Comparison of ENCODE assay signal across 29 mouse cellular contexts in the genomic region with DNA sequence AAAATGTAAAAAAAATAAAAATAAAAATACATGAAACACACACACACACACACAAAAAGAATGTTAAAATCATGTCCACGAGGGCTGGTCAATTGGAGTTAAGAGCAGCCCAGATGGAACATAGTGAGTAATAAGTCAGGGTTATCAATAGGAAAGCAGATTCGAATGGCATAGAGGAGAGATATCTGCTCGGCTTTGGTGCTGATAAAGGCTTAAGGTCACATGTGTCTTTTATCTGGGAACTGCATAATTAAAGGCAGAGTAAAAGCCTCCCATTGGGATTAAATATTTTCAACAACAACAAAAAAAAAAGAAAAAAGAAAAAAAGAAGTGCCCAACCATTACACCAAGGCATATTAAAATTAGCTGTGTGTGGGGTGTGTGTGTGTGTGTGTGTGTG. TPM values are rescaled to one million over a fixed set of nuclear protein-coding genes. Genes with fewer than 3 reads are reported as not detected.
DNase-seq lines count a peak whose midpoint lies in the region; ATAC-seq lines count a peak whose summit lies in the region.
"Had no signal": no experiment of that assay in that cellular context is flagged by ENCODE, and none has a peak within 500 bp of the region (broad histone marks: within the 10 kb centered on the region; RNA-seq: fewer than 3 reads in every experiment).

No protein-coding gene starts in this region.

- no peaks in the 10 kb centered on the region for H3K27me3 ChIP-seq in intestine, embryonic 16.5 days (replicated peaks; ENCODE audit: control insufficient read depth, insufficient read depth, low read length)
- no peaks in the 10 kb centered on the region for H3K27me3 ChIP-seq in intestine, embryonic 15.5 days (replicated peaks)
- H3K27me3 ChIP-seq in liver, embryonic 13.5 days, result no peaks in the 10 kb centered on the region
- H3K27me3 ChIP-seq: embryonic facial prominence, embryonic 12.5 days; hindbrain, embryonic 12.5 days; limb, embryonic 13.5 days; midbrain, embryonic 15.5 days; neural tube, embryonic 12.5 days had no signal

- H3K4me1 ChIP-seq in intestine, embryonic 16.5 days (ENCODE audit: control insufficient read depth, insufficient read depth, low read length), result peaks cover 9% of the 10 kb centered on the region; the same call in 1 of the 2 replicates
- H3K4me1 ChIP-seq in intestine, embryonic 15.5 days (replicated peaks), result peaks cover 3% of the 10 kb centered on the region; the same call in 1 of the 2 replicates
- H3K4me1 ChIP-seq in liver, embryonic 13.5 days (replicated peaks), result peaks cover 43% of the 10 kb centered on the region
- H3K4me1 ChIP-seq: midbrain, embryonic 15.5 days had no signal

- 54% methylated on average over 3 of the region's 3 CpGs for WGBS in intestine, embryonic 16.5 days
- WGBS in intestine, embryonic 15.5 days, result 52% methylated on average over 3 of the region's 3 CpGs
- 13% methylated on average over 3 of the region's 3 CpGs for WGBS in liver, embryonic 13.5 days (ENCODE audit: insufficient replicate concordance)

- H3K4me2 ChIP-seq in intestine, embryonic 16.5 days (ENCODE audit: low read depth, low read length), result no peak overlapping the region
- no peak overlapping the region for H3K4me2 ChIP-seq in intestine, embryonic 15.5 days (replicated peaks)
- peak overlapping the region; percentile 37; the same call in 1 of the 2 replicates for H3K4me2 ChIP-seq in liver, embryonic 13.5 days
- H3K4me2 ChIP-seq: embryonic facial prominence, embryonic 12.5 days; forebrain, embryonic 12.5 days; heart, embryonic 11.5 days; hindbrain, embryonic 12.5 days; limb, embryonic 13.5 days; midbrain, embryonic 15.5 days; neural tube, embryonic 12.5 days had no signal

- H3K9ac ChIP-seq in intestine, embryonic 16.5 days (ENCODE audit: low read depth, low read length), result no peak overlapping the region
- no peak overlapping the region for H3K9ac ChIP-seq in intestine, embryonic 15.5 days
- H3K9ac ChIP-seq in liver, embryonic 13.5 days, result peak overlapping the region; percentile 8; the same call in 1 of the 2 replicates
- H3K9ac ChIP-seq: embryonic facial prominence, embryonic 12.5 days; forebrain, embryonic 12.5 days; hindbrain, embryonic 12.5 days; limb, embryonic 13.5 days; midbrain, embryonic 15.5 days; neural tube, embryonic 12.5 days had no signal

- H3K4me3 ChIP-seq in intestine, embryonic 16.5 days (ENCODE audit: low read length), result no peak overlapping the region
- no peak overlapping the region for H3K4me3 ChIP-seq in intestine, embryonic 15.5 days (replicated peaks)
- H3K4me3 ChIP-seq in liver, embryonic 13.5 days (replicated peaks), result no peak overlapping the region
- H3K4me3 ChIP-seq: embryonic facial prominence, embryonic 12.5 days; forebrain, embryonic 12.5 days; hindbrain, embryonic 12.5 days; left cerebral cortex, adult 2 months; limb, embryonic 13.5 days; midbrain, embryonic 10.5 days; midbrain, embryonic 15.5 days; neural tube, embryonic 12.5 days had no signal

- peak; percentile 50 for DNase-seq in c-Kit-positive CD71-positive TER-119-negative erythroid progenitor cells, embryonic 14.5 days (ENCODE audit: low read depth)
- peak; percentile 37 for DNase-seq in liver, embryonic 13.5 days
- DNase-seq in neural tube, embryonic 10.5 days (ENCODE audit: extremely low spot score, low spot score), result no peak
- DNase-seq in thymus, postnatal 0 days (ENCODE audit: low spot score), result no peak
- DNase-seq: adrenal gland, postnatal 25 days; cerebellum, adult 11 months; cerebellum, adult 9-11 months; embryo, embryonic 11 days; gastrocnemius, postnatal 10 days; heart, postnatal 36 days; kidney, adult 11 months; kidney, postnatal 25 days; lung, adult 2 months; lung, postnatal 10 days; thymus, postnatal 25 days had no signal

- 0 out of 2 replicates have a peak, but pooled peaks have one; percentile 35 for ATAC-seq in intestine, embryonic 16.5 days
- ATAC-seq in intestine, embryonic 15.5 days, result no peak
- peak; percentile 82 for ATAC-seq in liver, embryonic 13.5 days (ENCODE audit: low read depth)
- peak; percentile 86 for ATAC-seq in megakaryocyte progenitor cell, adult 5-6 weeks (replicated peaks; ENCODE audit: poor library complexity)
- ATAC-seq in granulocyte monocyte progenitor cell, adult 5-6 weeks (replicated peaks; ENCODE audit: poor library complexity, severe bottlenecking), result no peak
- ATAC-seq: midbrain, embryonic 15.5 days had no signal

- H3K36me3 ChIP-seq in intestine, embryonic 16.5 days (ENCODE audit: control insufficient read depth, insufficient read depth, low read length), result no peaks in the 10 kb centered on the region
- no peaks in the 10 kb centered on the region for H3K36me3 ChIP-seq in intestine, embryonic 15.5 days
- H3K36me3 ChIP-seq in liver, embryonic 13.5 days, result no peaks in the 10 kb centered on the region
- H3K36me3 ChIP-seq: embryonic facial prominence, embryonic 12.5 days; forebrain, embryonic 12.5 days; hindbrain, embryonic 12.5 days; limb, embryonic 13.5 days; midbrain, embryonic 10.5 days; midbrain, embryonic 15.5 days; neural tube, embryonic 12.5 days had no signal

- no peaks in the 10 kb centered on the region for H3K9me3 ChIP-seq in intestine, embryonic 16.5 days (ENCODE audit: control insufficient read depth, low read length)
- H3K9me3 ChIP-seq in intestine, embryonic 15.5 days, result no peaks in the 10 kb centered on the region
- H3K9me3 ChIP-seq in liver, embryonic 13.5 days (replicated peaks), result no peaks in the 10 kb centered on the region
- H3K9me3 ChIP-seq: embryonic facial prominence, embryonic 12.5 days; forebrain, embryonic 12.5 days; hindbrain, embryonic 12.5 days; limb, embryonic 13.5 days; midbrain, embryonic 10.5 days; midbrain, embryonic 15.5 days; neural tube, embryonic 12.5 days had no signal

- H3K27ac ChIP-seq in intestine, embryonic 16.5 days (ENCODE audit: low read length), result no peak overlapping the region
- no peak overlapping the region for H3K27ac ChIP-seq in intestine, embryonic 15.5 days
- H3K27ac ChIP-seq in liver, embryonic 13.5 days, result peak overlapping the region; percentile 53; the same call in 1 of the 2 replicates
- H3K27ac ChIP-seq: embryonic facial prominence, embryonic 12.5 days; forebrain, embryonic 12.5 days; hindbrain, embryonic 12.5 days; left cerebral cortex, adult 2 months; limb, embryonic 13.5 days; macrophage; midbrain, embryonic 10.5 days; midbrain, embryonic 15.5 days; neural tube, embryonic 12.5 days had no signal

RNA-seq across cellular contexts. Expression of a gene that starts 55.8 kb away (rescaled TPM):
- 34.6 and 36.0 TPM in 2 replicates for polyA plus RNA-seq in intestine, embryonic 16.5 days (2015; fragmentation: Nextera tagmentation; extraction: Ambion mirVana)
- polyA plus RNA-seq in intestine, embryonic 15.5 days (2015; fragmentation: Nextera tagmentation; extraction: Ambion mirVana), result 36.3 and 38.6 TPM in 2 replicates
- polyA plus RNA-seq in liver, embryonic 13.5 days (2015; fragmentation: Nextera tagmentation; extraction: Ambion mirVana), result 7.5 and 7.7 TPM in 2 replicates
- total RNA-seq in megakaryocyte progenitor cell, adult 5-6 weeks (2015), result 15.2 and 15.3 TPM in 2 replicates
- 4.8 and 5.8 TPM in 2 replicates for total RNA-seq in megakaryocyte progenitor cell, adult 5-6 weeks (2017)
- 24.5 and 25.2 TPM in 2 replicates for polyA plus RNA-seq in thymus, postnatal 0 days (2015; fragmentation: Nextera tagmentation; extraction: Ambion mirVana)
- total RNA-seq in granulocyte monocyte progenitor cell, adult 5-6 weeks (2014; fragmentation: Nextera tagmentation), result 8.8 and 9.6 TPM in 2 replicates
- 5.8 and 6.7 TPM in 2 replicates for total RNA-seq in granulocyte monocyte progenitor cell, adult 5-6 weeks (2017)

Comparison
In these comparisons a context has a peak if more than half of its experiments do, and no peak if none do; other contexts are left out.
1. ATAC-seq: peak in intestine, embryonic 16.5 days (single experiment), liver, embryonic 13.5 days (single experiment) and megakaryocyte progenitor cell, adult 5-6 weeks (single experiment); none in intestine, embryonic 15.5 days (single experiment) and granulocyte monocyte progenitor cell, adult 5-6 weeks (single experiment).
2. DNase-seq: peak in c-Kit-positive CD71-positive TER-119-negative erythroid progenitor cells, embryonic 14.5 days (single experiment) and liver, embryonic 13.5 days (single experiment); none in neural tube, embryonic 10.5 days (single experiment) and thymus, postnatal 0 days (single experiment).